Mouse (Mus musculus): ENCODE measurements around the gene Arhgef12. TPM values are rescaled to one million over a fixed set of nuclear protein-coding genes. Genes with fewer than 3 reads are reported as not detected.

The Arhgef12 gene
- polyA plus RNA-seq, 1 experiment from 2014 or later, result 14.0 TPM

GRCm38 (mm10) chr9:43078711-43079110 lies 28.3 kb downstream of the Arhgef12 start:
- WGBS, result 88% methylated on average over 3 of the region's 3 CpGs
- ATAC-seq (ENCODE audit: low read depth), result no peak

GRCm38 (mm10) chr9:43076163-43076562 lies 30.9 kb downstream of the Arhgef12 start:
- ATAC-seq (ENCODE audit: low read depth), result no peak
- Histone ChIP-seq H3K27ac (replicated peaks; ENCODE audit: low read depth, low read length) (no peak overlapping the region), H3K4me3 (ENCODE audit: low read depth, low read length) (no peak overlapping the region), H3K27me3 (replicated peaks; ENCODE audit: control insufficient read depth, insufficient read depth, low read length) (no peaks in the 10 kb centered on the region), H3K9me3 (ENCODE audit: control insufficient read depth, low read length) (no peaks in the 10 kb centered on the region), H3K9ac (ENCODE audit: low read depth, low read length) (no peak overlapping the region), H3K4me2 (ENCODE audit: low read depth, low read length) (no peak overlapping the region), H3K36me3 (ENCODE audit: control insufficient read depth, insufficient read depth, low read length) (no peaks in the 10 kb centered on the region), H3K4me1 (ENCODE audit: control insufficient read depth, insufficient read depth, low read length) (peaks cover 19% of the 10 kb centered on the region)
- 74% methylated on average over 7 of the region's 7 CpGs for WGBS
- no peak for DNase-seq (ENCODE audit: low spot score)

More at GRCm38 (mm10) chr9:43078711-43079110, 28.3 kb downstream of the Arhgef12 start:
- no peaks in the 10 kb centered on the region for H3K9me3 ChIP-seq (ENCODE audit: control insufficient read depth, low read length)
- no peak for DNase-seq (ENCODE audit: low spot score)
- H3K27me3 ChIP-seq (replicated peaks; ENCODE audit: control insufficient read depth, insufficient read depth, low read length), result no peaks in the 10 kb centered on the region
- no peak overlapping the region for H3K4me3 ChIP-seq (ENCODE audit: low read depth, low read length)
- peaks cover 3% of the 10 kb centered on the region; the same call in 1 of the 2 replicates for H3K4me1 ChIP-seq (ENCODE audit: control insufficient read depth, insufficient read depth, low read length)
- no peak overlapping the region for H3K4me2 ChIP-seq (ENCODE audit: low read depth, low read length)
- no peaks in the 10 kb centered on the region for H3K36me3 ChIP-seq (ENCODE audit: control insufficient read depth, insufficient read depth, low read length)
- H3K27ac ChIP-seq (replicated peaks; ENCODE audit: low read depth, low read length), result no peak overlapping the region
- H3K9ac ChIP-seq (ENCODE audit: low read depth, low read length), result no peak overlapping the region

- H3K4me1 ChIP-seq (ENCODE audit: control insufficient read depth, insufficient read depth, low read length), result peaks cover 28% of the 10 kb centered on the region
- no peak for DNase-seq (ENCODE audit: low spot score)
- no peak overlapping the region for H3K27ac ChIP-seq (replicated peaks; ENCODE audit: low read depth, low read length)
- H3K4me3 ChIP-seq (ENCODE audit: low read depth, low read length), result no peak overlapping the region
- H3K9me3 ChIP-seq (ENCODE audit: control insufficient read depth, low read length), result no peaks in the 10 kb centered on the region
- no peak overlapping the region for H3K4me2 ChIP-seq (ENCODE audit: low read depth, low read length)
- H3K36me3 ChIP-seq (ENCODE audit: control insufficient read depth, insufficient read depth, low read length), result no peaks in the 10 kb centered on the region
- no peaks in the 10 kb centered on the region for H3K27me3 ChIP-seq (replicated peaks; ENCODE audit: control insufficient read depth, insufficient read depth, low read length)
- no peak overlapping the region for H3K9ac ChIP-seq (ENCODE audit: low read depth, low read length)
- ATAC-seq (ENCODE audit: low read depth), result no peak
- 100% methylated on average over 1 of the region's 1 CpGs for WGBS
Measured at GRCm38 (mm10) chr9:43074611-43075010, 32.4 kb downstream of the Arhgef12 start.

- Histone ChIP-seq H3K27me3 (replicated peaks; ENCODE audit: control insufficient read depth, insufficient read depth, low read length) (no peaks in the 10 kb centered on the region), H3K36me3 (ENCODE audit: control insufficient read depth, insufficient read depth, low read length) (no peaks in the 10 kb centered on the region), H3K4me2 (ENCODE audit: low read depth, low read length) (no peak overlapping the region), H3K4me1 (ENCODE audit: control insufficient read depth, insufficient read depth, low read length) (peaks cover 38% of the 10 kb centered on the region), H3K27ac (replicated peaks; ENCODE audit: low read depth, low read length) (peak overlapping the region; percentile 28; the same call in 1 of the 2 replicates), H3K9me3 (ENCODE audit: control insufficient read depth, low read length) (no peaks in the 10 kb centered on the region), H3K9ac (ENCODE audit: low read depth, low read length) (no peak overlapping the region), H3K4me3 (ENCODE audit: low read depth, low read length) (no peak overlapping the region)
- ATAC-seq (ENCODE audit: low read depth), result no peak
- WGBS, result 18% methylated on average over 2 of the region's 2 CpGs
- no peak for DNase-seq (ENCODE audit: low spot score)
Measured at GRCm38 (mm10) chr9:43071741-43072140, 35.3 kb downstream of the Arhgef12 start.

- no peak for DNase-seq (ENCODE audit: low spot score)
- H3K27ac ChIP-seq (replicated peaks; ENCODE audit: low read depth, low read length), result no peak overlapping the region; the same call in 1 of the 2 replicates
- WGBS, result 15% methylated on average over 4 of the region's 4 CpGs
Measured at GRCm38 (mm10) chr9:43071176-43071575, 35.9 kb downstream of the Arhgef12 start.

GRCm38 (mm10) chr9:43070566-43070965 lies 36.5 kb downstream of the Arhgef12 start:
- Histone ChIP-seq H3K9me3 (ENCODE audit: control insufficient read depth, low read length) (no peaks in the 10 kb centered on the region), H3K9ac (ENCODE audit: low read depth, low read length) (no peak overlapping the region), H3K4me1 (ENCODE audit: control insufficient read depth, insufficient read depth, low read length) (peaks cover 38% of the 10 kb centered on the region), H3K4me3 (ENCODE audit: low read depth, low read length) (no peak overlapping the region), H3K36me3 (ENCODE audit: control insufficient read depth, insufficient read depth, low read length) (no peaks in the 10 kb centered on the region), H3K4me2 (ENCODE audit: low read depth, low read length) (no peak overlapping the region), H3K27ac (replicated peaks; ENCODE audit: low read depth, low read length) (no peak overlapping the region), H3K27me3 (replicated peaks; ENCODE audit: control insufficient read depth, insufficient read depth, low read length) (no peaks in the 10 kb centered on the region)
- no peak for ATAC-seq (ENCODE audit: low read depth)
- DNase-seq (ENCODE audit: low spot score), result no peak
- WGBS, result 43% methylated on average over 4 of the region's 4 CpGs

More at GRCm38 (mm10) chr9:43071176-43071575, 35.9 kb downstream of the Arhgef12 start:
- Histone ChIP-seq H3K27me3 (replicated peaks; ENCODE audit: control insufficient read depth, insufficient read depth, low read length) (no peaks in the 10 kb centered on the region), H3K4me1 (ENCODE audit: control insufficient read depth, insufficient read depth, low read length) (peaks cover 38% of the 10 kb centered on the region), H3K9me3 (ENCODE audit: control insufficient read depth, low read length) (no peaks in the 10 kb centered on the region), H3K36me3 (ENCODE audit: control insufficient read depth, insufficient read depth, low read length) (no peaks in the 10 kb centered on the region), H3K4me3 (ENCODE audit: low read depth, low read length) (no peak overlapping the region), H3K9ac (ENCODE audit: low read depth, low read length) (no peak overlapping the region), H3K4me2 (ENCODE audit: low read depth, low read length) (no peak overlapping the region)
- peak; percentile 62; the same call in 1 of the 2 replicates for ATAC-seq (ENCODE audit: low read depth)

- no peaks in the 10 kb centered on the region for H3K36me3 ChIP-seq (ENCODE audit: control insufficient read depth, insufficient read depth, low read length)
- no peaks in the 10 kb centered on the region for H3K9me3 ChIP-seq (ENCODE audit: control insufficient read depth, low read length)
- H3K9ac ChIP-seq (ENCODE audit: low read depth, low read length), result no peak overlapping the region
- DNase-seq (ENCODE audit: low spot score) (no peak), ATAC-seq (ENCODE audit: low read depth) (no peak)
- H3K4me2 ChIP-seq (ENCODE audit: low read depth, low read length), result no peak overlapping the region
- no peak overlapping the region for H3K4me3 ChIP-seq (ENCODE audit: low read depth, low read length)
- H3K27me3 ChIP-seq (replicated peaks; ENCODE audit: control insufficient read depth, insufficient read depth, low read length), result no peaks in the 10 kb centered on the region
- H3K4me1 ChIP-seq (ENCODE audit: control insufficient read depth, insufficient read depth, low read length), result peaks cover 38% of the 10 kb centered on the region
- WGBS, result 48% methylated on average over 2 of the region's 2 CpGs
- H3K27ac ChIP-seq (replicated peaks; ENCODE audit: low read depth, low read length), result no peak overlapping the region; the same call in 1 of the 2 replicates
Measured at GRCm38 (mm10) chr9:43070153-43070552, 36.9 kb downstream of the Arhgef12 start.

- Histone ChIP-seq H3K27me3 (replicated peaks; ENCODE audit: control insufficient read depth, insufficient read depth, low read length) (no peaks in the 10 kb centered on the region), H3K4me1 (ENCODE audit: control insufficient read depth, insufficient read depth, low read length) (peaks cover 36% of the 10 kb centered on the region), H3K9me3 (ENCODE audit: control insufficient read depth, low read length) (no peaks in the 10 kb centered on the region), H3K4me2 (ENCODE audit: low read depth, low read length) (no peak overlapping the region), H3K27ac (replicated peaks; ENCODE audit: low read depth, low read length) (no peak overlapping the region), H3K4me3 (ENCODE audit: low read depth, low read length) (no peak overlapping the region), H3K9ac (ENCODE audit: low read depth, low read length) (no peak overlapping the region), H3K36me3 (ENCODE audit: control insufficient read depth, insufficient read depth, low read length) (no peaks in the 10 kb centered on the region)
- ATAC-seq (ENCODE audit: low read depth), result no peak
- DNase-seq (ENCODE audit: low spot score), result no peak
- 67% methylated on average over 3 of the region's 3 CpGs for WGBS
Measured at GRCm38 (mm10) chr9:43067896-43068295, 39.1 kb downstream of the Arhgef12 start.

GRCm38 (mm10) chr9:43065231-43065630 lies 41.8 kb downstream of the Arhgef12 start:
- H3K9ac ChIP-seq (ENCODE audit: low read depth, low read length), result no peak overlapping the region
- DNase-seq (ENCODE audit: low spot score) (no peak), ATAC-seq (ENCODE audit: low read depth) (no peak)
- peaks cover 18% of the 10 kb centered on the region for H3K4me1 ChIP-seq (ENCODE audit: control insufficient read depth, insufficient read depth, low read length)
- WGBS, result 81% methylated on average over 4 of the region's 4 CpGs
- no peak overlapping the region for H3K27ac ChIP-seq (replicated peaks; ENCODE audit: low read depth, low read length)
- H3K36me3 ChIP-seq (ENCODE audit: control insufficient read depth, insufficient read depth, low read length), result no peaks in the 10 kb centered on the region
- H3K4me2 ChIP-seq (ENCODE audit: low read depth, low read length), result no peak overlapping the region
- H3K4me3 ChIP-seq (ENCODE audit: low read depth, low read length), result no peak overlapping the region
- H3K27me3 ChIP-seq (replicated peaks; ENCODE audit: control insufficient read depth, insufficient read depth, low read length), result no peaks in the 10 kb centered on the region
- H3K9me3 ChIP-seq (ENCODE audit: control insufficient read depth, low read length), result no peaks in the 10 kb centered on the region
